Mouse (Mus musculus) v-Abl transformed pro-B cells (cell line): ENCODE data around the gene Mrpl19.

Source experiments
- in situ Hi-C, 2 experiments: fragments of 400-800 bp; cut with MboI; formaldehyde crosslinking; loops; one replicate each; pipeline ENCODE4 v1.15.1; 2025; ENCODE audit not compliant: unreplicated experiment in 2 of 2

Gene Mrpl19

DNA sequence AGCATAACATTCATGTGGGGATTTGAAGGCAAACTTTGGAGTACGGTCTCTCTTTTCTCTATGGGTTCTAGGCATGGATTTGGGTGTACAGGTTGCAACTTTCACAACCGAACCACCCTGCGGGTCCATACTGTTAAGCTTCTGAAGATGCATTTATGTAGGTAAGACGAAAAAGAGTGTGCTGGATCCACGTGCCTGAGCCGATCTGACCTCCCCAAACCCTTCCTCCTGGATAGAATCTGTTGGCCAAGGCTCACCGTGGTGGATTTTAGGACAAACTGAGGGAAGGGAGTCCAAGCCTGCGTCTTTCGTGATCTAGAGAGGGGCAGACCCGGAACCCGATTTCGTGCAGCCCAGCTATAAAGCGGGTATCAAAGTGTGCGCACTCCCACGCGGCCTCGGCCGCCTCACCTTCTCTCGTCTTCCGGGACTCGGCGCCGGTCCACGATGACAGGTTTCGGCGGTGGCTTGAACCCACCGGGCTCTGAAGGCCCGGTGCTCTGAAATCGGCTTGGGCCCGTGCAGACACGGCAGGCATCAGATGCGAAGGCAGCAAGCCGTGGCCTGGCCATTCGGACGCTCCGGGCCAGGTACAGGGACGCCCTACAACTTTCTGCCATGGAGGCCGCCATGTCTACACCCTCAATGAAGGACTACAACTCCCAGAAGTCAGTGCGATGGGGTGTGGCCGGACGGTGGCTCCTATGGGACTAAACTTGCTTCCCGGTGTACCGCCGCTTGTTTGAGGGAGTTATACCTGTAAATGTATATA is at the start of gene Mrpl19:
Gene Mrpl19 (minus strand): TSS at position 663 of the 772 bp plus-strand sequence.
- in situ Hi-C loops = loop anchor here in 1 of 2 experiments (5.0 to 25.0 kb wide), 3 partner anchors 38 to 1597 kb away; partner anchors contain the start of genes Lbx2, Pcgf1 and Stambp

DNA sequence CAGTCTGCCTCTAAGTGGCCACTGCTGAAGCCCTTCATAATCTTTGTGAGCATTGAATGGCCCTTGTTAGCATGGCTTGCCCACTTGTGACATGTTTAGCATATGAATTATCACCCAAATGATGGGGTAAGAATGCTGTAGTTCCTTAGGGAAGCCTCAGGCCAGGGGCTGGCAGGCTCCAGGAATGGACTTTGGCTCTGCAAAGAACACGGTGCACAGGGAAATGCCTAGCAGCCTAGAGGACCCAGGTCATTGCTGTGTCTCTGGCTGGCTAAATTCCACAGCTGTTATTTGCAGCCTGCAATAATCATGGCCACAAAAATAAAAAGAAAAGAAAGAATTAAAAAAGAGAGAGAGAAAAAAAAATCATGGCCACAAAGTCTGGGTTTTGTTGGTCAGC is 46.6 kb upstream of the Mrpl19 start:
- in situ Hi-C loops = no loop called here

DNA sequence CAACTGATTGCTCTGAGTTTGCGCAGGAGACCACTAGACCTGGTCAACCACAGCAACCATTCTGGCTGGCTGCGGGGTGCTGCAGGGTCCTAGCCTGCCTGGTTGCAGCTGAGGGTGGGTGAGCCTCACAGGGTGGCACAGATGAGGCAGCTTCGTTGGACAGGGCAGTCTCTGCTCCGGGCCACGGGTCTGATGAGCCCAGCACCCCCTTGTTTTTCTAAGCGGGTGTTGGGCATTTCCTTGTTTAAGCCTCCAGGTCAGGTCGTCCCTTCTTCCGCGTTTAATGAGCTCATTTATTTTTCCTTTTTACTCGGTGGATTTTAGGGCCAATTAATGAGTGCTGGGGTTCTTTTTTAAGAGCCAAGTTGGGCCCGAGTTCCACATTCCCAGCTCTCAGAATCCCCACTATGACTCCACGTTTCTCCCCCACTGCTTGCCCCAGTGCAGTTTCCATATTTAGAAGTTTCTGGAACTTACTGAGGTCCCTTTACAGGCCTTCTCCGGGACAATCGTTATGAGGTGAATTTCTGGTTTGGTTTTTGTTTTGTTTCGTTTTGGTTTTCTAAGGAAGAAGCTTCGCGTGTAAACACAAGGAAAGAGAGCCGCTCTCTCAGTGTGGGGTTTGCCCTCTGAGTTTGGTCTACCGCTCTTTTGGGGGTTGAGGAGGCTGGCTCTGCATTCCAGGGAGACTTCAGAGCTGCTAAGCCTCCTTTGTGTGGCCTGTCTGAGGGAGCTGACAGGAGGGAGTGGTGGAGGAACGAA is 24.5 kb upstream of the Mrpl19 start:
- in situ Hi-C loops = no loop called here

DNA sequence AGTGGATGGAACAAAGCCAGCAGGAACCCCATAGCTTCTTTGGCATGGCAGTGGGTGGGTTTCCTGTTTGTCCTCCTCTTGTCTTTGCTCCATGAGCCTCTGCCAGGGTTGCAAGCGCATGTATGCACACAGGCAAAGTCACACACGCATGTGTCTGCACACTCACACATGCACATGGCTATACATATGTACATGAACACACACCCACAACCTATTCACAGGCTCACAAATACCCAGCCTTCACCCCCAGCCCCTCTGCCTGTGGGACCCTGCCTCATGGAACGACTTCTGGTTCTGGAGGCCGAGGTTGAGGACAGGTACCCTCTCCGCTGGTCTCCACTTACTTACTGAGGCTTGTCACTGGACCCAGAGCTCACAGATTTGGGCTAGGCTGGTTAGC is 22.6 kb upstream of the Mrpl19 start:
- in situ Hi-C loops = no loop called here

DNA sequence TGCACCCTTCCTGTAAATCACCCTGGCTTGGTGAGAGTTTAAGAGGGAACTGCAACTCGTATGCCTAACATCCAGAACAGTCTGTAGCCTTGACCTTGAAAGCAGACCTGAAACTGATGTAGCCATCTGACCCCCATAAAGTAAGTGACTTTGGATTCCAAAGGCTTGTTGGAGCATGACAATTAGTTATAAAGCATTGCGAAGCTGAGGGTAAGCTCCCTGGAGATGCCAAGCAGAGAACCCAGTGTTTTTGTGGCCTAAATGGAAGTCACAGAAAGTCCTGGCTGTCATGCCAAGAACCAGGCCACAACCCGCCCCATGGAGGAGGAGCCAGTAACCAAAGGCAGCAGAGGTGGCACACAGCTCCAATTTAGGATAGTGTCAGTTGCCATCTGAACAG is 21.8 kb upstream of the Mrpl19 start:
- in situ Hi-C loops = no loop called here

DNA sequence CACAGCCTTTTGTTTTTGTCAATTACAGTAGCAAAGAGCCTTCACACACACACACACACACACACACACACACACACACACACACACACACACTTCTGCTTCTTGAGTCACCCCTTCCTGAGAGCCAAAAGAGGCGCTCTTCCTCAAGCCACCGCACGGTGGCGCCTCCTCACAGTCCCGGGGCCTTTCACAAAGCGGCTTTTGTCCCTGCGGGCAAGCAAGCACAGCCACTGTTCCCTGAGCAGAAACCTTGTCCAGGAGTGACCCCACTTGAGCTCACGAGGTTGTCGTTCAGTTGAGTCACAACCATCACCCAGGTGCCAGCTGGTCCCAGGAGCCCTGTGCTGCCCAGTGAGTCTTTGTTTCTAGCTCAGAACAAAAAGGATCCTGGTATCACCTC is 21.3 kb upstream of the Mrpl19 start:
- in situ Hi-C loops = no loop called here

DNA sequence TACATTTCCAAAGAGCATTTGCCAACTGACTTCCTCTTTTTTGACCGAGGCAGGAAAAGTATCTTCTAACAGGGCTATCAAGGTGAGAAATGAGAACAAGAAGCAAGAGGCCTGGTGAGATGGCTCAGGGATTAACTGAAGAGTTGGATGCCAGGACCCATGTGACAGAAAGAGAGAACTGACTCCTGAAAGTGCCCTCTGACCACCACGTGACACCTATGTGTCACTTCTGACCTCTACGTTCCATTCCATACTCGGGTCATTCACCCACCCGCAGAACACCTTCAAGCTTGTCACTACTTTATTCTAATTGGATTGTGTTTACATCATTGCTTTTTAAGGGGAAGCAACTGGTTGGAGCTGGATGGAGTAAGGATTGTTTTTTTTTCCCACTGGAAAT is 20.8 kb upstream of the Mrpl19 start:
- in situ Hi-C loops = no loop called here

DNA sequence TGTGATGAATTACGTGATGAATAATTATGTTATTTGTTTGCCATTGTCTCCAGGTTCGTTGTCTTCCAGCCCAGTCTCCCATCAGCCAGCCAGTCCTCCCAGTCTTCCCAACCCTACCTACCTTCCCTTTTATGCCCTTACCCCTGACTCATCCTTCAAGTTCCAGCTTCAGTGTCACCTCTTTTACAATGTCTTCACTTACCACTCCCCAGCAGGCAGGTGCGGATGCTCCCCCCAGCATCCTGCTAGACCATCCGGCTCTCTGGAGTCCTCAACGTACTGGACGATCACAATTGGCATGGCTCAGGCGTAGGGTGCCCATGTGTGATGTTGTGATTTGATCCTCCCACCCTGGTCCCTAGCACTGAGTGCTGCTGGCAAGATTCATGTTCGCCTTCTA is 20.4 kb upstream of the Mrpl19 start:
- in situ Hi-C loops = no loop called here

DNA sequence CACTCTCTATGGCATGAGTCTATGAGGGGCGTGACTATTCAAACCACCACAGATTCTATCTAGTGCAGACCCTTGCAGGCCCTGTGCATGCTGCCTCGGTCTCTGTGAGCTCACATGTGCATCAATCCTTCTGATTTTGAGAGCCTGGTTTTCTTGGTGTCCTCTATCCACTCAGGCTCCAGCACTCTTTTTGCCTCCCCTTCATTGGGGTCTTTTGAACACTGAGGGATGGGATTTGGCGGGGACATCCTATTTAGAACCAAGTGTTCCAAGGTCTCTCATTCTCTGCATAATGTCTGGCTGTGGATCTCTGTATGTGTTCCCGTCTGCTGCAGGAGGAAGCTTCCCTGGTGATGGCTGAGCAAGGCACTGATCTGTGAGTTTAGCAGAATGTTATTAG is 13.5 kb upstream of the Mrpl19 start:
- in situ Hi-C loops = loop anchor here (5.0 to 10.0 kb wide), 3 partner anchors 723 to 996 kb away; no protein-coding TSS in a partner anchor

DNA sequence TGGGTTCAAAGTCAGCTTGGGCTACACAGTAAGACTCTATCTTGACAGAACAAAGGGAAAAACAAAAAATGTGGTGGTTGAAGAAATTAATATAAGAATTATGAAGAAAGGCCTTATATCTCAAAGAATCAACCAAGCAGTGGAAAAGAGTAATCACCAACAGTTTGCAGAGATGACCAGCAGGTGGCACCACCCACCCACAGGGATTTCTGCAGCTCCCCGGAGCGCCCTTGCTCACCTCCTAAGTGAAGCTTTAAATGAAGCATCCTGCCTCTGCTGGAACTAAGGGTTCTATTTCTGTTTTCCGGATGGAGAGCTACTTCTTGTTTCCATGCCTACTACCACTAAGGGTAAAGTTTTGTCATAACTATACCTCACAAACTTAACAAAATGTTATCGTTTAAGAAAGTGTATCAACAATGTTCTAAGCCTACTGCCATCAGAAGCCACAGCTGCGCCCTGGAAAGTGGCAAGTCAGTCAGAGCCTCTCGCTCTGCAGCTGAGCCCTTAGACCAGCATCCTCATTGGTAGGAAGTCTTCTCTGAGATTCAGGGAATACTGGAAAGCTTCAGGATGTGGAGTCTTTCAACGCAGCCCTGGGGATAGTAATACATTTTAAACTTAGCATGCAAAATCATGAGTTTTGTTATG is 10.3 kb upstream of the Mrpl19 start:
- in situ Hi-C loops = loop anchor here (5.0 to 10.0 kb wide), 3 partner anchors 726 to 999 kb away; no protein-coding TSS in a partner anchor

DNA sequence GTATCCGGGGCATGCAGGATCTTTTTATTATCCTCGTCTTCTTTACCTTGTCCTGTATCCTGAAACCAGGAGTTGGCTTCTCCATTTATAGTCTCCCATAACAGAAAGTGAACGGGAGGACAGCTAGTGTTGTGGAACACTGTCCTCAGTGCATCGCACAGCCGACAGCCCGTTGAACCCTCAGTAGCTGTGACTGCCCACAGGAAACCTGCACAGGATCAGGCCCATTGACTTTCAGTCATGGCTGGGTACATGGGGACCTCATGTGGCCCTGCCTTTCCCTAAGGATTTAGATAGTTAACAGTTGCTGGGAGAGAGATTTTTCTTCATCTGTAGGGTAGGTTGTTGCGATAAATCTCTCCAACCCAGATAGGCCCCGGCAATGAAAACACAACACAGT is 6.8 kb upstream of the Mrpl19 start:
- in situ Hi-C loops = loop anchor here (5.0 to 25.0 kb wide), 5 partner anchors 922 to 1590 kb away; partner anchors contain the start of genes Lbx2 (in 1 of the 2), Pcgf1 (in 1 of the 2) and Stambp (in 1 of the 2)

DNA sequence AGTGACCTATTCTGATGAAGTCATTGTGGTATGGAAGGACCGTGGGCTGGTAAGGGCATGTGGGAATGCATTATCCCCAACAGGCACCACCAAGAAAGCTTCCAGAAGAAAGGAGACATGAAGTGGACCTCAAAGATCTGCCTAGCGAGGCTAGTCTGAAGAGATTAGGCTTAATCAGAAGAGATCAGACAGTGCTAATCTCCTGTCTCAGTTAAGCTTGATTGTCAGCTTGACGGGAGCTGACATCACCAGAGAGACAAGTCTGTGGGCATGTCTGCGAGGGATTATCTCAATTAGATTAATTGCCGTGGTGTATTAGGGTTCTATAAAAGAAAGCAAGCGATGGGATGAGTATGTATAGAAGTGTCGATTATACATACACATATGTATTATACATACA is 5.4 kb upstream of the Mrpl19 start:
- in situ Hi-C loops = loop anchor here (5.0 to 25.0 kb wide), 5 partner anchors 924 to 1591 kb away; partner anchors contain the start of genes Lbx2 (in 1 of the 2), Pcgf1 (in 1 of the 2) and Stambp (in 1 of the 2)

DNA sequence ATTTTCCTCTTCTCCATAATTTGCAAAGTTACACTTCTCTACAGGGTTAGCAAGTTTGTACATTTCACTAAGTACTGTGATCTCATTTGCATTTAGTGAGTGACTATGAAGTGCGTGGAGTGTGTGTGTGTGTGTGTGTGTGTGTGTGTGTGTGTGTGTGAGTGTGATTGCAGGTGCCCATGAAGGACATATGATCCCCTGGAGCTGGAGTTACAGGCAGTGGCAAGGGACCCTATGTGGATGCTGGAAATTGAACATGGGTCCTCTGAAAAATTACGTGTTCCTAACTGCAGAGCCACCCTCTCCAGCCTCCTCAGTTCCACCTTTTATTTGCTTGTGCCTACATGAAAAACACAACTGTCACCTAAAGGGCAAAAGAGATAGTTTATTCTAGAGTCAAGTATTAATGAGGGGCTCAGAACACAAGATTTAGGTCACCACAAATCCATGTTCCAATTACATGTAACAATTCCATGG is 348 bp upstream of the Mrpl19 start:
- in situ Hi-C loops = loop anchor here in 1 of 2 experiments (5.0 to 25.0 kb wide), 3 partner anchors 39 to 1596 kb away; partner anchors contain the start of genes Lbx2, Pcgf1 and Stambp

DNA sequence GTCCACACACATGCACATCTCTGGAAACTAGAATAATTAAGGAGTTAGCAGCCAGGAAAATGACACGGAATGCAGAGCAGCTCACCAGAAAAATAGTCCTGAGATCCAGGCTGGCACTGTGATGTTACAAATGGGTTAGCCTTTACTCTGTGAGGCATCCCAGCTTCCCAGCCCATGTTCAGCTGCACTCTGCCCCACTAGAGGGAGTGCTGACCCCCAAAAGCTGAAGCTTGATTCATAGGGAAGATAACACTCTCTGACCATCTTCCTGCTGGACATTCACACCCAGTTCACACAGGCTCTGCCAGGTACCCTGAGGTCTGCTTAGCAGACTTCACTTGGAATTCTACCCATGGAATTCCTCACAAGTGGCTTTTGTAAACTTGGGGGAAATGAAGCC is 5.5 kb downstream of the Mrpl19 start:
- in situ Hi-C loops = loop anchor here in 1 of 2 experiments (25.0 kb wide), 2 partner anchors 1127 to 1602 kb away; partner anchors contain the start of genes Lbx2, Pcgf1 and Stambp

DNA sequence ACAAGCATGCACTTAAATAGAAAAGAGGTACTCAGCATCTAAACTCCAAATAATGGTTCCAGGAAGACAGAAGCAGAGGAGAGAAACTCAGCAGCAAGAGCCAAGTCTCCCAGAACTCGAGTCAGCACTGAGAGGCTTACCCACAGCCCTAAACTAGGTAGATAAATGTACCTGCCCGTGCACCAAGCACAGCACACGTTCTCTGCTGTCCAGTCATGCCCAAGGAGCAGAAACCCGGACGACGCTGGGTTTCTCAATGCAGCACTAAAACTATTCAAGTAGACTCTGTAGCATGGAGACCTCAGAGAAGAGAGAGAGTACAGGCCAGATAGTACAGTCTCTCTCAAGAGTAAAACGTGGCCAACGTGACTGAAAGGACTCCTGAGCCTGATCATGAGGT is 5.9 kb downstream of the Mrpl19 start:
- in situ Hi-C loops = loop anchor here in 1 of 2 experiments (25.0 kb wide), 2 partner anchors 1127 to 1602 kb away; partner anchors contain the start of genes Lbx2, Pcgf1 and Stambp

DNA sequence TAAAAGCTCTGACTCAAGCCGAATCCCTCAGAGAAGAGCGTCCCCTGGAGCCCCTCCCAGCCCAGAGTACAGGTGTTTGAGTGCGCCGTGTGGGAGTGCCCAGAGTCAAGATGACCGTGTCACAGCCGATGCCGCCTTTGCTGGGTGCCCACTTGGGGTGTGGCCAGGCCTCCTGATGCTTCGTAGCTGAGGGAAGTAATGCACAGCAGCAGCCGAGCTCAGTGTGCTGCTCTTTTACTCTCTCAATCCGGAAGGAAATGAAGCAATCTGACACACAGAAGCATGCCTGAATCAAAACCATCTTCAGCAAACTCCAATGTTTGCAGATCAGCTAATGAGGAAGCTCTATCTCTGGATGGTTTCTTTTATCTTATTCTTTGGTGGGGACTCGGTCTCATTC is 7.8 kb downstream of the Mrpl19 start:
- in situ Hi-C loops = loop anchor here in 1 of 2 experiments (25.0 kb wide), 2 partner anchors 1129 to 1604 kb away; partner anchors contain the start of genes Lbx2, Pcgf1 and Stambp

DNA sequence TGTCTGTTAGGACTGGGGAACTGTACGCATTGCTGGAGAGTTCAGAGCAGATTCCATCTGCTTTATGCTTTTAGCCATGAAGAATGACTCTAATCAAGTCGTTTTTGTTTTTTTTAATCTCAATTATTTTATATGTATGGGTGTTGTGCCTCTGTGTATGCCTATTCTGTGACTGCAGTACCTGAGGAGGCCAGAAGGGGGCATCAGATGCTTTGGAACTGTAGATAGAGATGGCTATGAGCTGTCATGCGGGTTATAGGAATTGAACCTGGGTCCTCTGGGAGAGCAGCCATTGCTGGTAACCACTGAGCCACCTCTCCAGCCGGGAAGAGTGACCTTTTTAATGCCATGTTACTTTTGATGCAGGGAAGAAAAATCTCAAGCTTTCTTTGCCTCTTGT is 9.4 kb downstream of the Mrpl19 start:
- in situ Hi-C loops = loop anchor here in 1 of 2 experiments (25.0 kb wide), 2 partner anchors 1131 to 1606 kb away; partner anchors contain the start of genes Lbx2, Pcgf1 and Stambp

DNA sequence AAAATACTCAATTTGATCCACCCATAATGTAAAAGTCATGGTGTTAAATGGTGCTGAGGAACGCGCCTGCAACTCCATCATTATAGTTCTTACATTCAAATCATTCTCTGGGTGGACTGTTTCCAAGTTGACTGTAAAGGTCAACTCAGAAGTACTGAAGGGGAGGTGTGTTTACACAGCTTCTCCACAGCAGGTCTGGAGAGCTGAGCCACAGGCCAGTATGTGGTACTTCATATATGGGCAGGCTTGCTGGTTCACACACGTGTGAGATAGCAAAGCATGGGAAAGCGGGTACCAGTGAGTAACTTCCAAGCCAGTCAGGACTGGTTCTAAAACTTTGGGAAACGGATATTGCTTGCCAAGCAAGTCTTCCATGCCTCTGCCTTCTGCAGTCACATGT is 10.6 kb downstream of the Mrpl19 start:
- in situ Hi-C loops = loop anchor here in 1 of 2 experiments (25.0 kb wide), 2 partner anchors 1132 to 1607 kb away; partner anchors contain the start of genes Lbx2, Pcgf1 and Stambp

DNA sequence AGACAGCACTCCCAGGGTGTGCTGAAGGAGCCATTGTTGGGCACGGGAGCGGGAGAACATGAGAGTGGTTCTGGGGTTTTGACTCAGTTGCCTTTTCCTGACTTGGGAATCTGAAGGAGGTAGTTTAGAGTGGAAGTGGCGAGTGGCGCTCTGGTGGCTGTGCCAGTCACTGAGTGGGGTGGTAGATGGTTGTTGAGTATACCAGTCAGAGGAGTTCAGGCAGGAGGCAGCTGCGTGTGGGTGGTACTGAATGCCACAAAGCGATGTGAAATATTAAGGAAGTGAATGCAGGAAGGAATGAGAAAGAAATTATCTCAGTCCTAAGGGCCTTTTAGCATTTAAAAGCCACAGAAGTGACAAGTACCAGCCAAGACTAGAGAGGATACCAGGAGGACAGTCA is 18.9 kb downstream of the Mrpl19 start:
- in situ Hi-C loops = no loop called here

DNA sequence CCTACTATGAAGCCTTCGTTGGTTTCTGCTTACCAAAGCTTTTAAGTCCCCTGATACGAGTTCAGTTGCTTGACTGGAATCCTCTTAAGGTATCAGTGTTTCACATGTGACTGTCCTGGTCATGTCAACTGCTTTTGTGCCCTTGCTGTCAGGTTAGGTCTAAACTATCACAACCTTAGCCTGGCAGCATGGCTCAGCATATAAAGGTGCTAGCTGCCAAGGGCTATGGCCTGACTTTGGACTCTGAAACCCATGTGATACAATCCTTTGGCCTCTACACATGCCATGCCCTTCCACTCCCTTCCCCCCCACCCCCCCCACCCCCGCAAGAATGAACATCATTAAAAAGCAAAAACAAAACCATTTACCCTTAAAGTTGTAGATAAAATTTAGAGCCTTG is 21.3 kb downstream of the Mrpl19 start:
- in situ Hi-C loops = no loop called here
